Mouse (Mus musculus) intestine, embryonic 16.5 days (tissue): Measurements from ENCODE around the gene Rangap1. TPM values are rescaled to one million over a fixed set of nuclear protein-coding genes. Genes with fewer than 3 reads are reported as not detected.
"Not testable (repeated sequence)": the region's sequence is repeated elsewhere in the genome, so short reads cannot be mapped to it uniquely, and the experiment has no call there.

ENCODE experiments used
- ATAC-seq: fragments of 200-750 bp; cut with Nextera tagmentation; 2 replicates; pipeline ENCODE4 v1.8.0; 2017; ENCODE audit warnings: moderate TSS enrichment, moderate library complexity
- H3K27ac ChIP-seq: fragments of 300-500 bp; sonication (generic); 2 replicates; pipeline ENCODE4 v1.5.1; 2014; ENCODE audit warnings: mild to moderate bottlenecking, low read length
- H3K27me3 ChIP-seq: fragments of 300-500 bp; sonication (generic); replicated peaks from 2 replicates; pipeline ENCODE4 v1.6.1; 2014; ENCODE audit warnings: low read length, control low read depth, mixed read lengths; ENCODE audit not compliant: control insufficient read depth, insufficient read depth
- H3K36me3 ChIP-seq: fragments of 300-500 bp; sonication (generic); 2 replicates; pipeline ENCODE4 v1.6.1; 2014; ENCODE audit warnings: low read length, control low read depth; ENCODE audit not compliant: control insufficient read depth, insufficient read depth
- H3K4me1 ChIP-seq: fragments of 300-500 bp; sonication (generic); 2 replicates; pipeline ENCODE4 v1.6.1; 2014; ENCODE audit warnings: low read length, control low read depth, mixed read lengths; ENCODE audit not compliant: control insufficient read depth, insufficient read depth
- H3K4me2 ChIP-seq: fragments of 300-500 bp; sonication (generic); 2 replicates; pipeline ENCODE4 v1.6.1; 2014; ENCODE audit warnings: low read depth, low read length, control low read depth
- H3K4me3 ChIP-seq: fragments of 300-500 bp; sonication (generic); 2 replicates; pipeline ENCODE4 v1.5.1; 2014; ENCODE audit warnings: mild to moderate bottlenecking, low read length
- H3K9ac ChIP-seq: fragments of 300-500 bp; sonication (generic); 2 replicates; pipeline ENCODE4 v1.6.1; 2014; ENCODE audit warnings: low read depth, low read length
- H3K9me3 ChIP-seq: fragments of 300-500 bp; sonication (generic); 2 replicates; pipeline ENCODE4 v1.6.1; 2016; ENCODE audit warnings: low read length, control low read depth; ENCODE audit not compliant: control insufficient read depth
- WGBS: fragments of 180-500 bp; shearing (Covaris S2); extraction: QIAGEN DNeasy Blood & Tissue Kit; methylation state at CpG from one replicate; pipeline ENCODE4 v1.1.7; 2014; 5-methylcytosine and 5-hydroxymethylcytosine counted together
- polyA plus RNA-seq: library from polyadenylated mRNA; unstranded; fragments of >200 nt; fragmentation: Nextera tagmentation; extraction: Ambion mirVana; gene quantifications from 2 replicates; pipeline ENCODE4 v1.2.1, GENCODE M21; 2015

Gene Rangap1
- polyA plus RNA-seq, 1 experiment from 2014 or later, result 90.4 TPM

DNA sequence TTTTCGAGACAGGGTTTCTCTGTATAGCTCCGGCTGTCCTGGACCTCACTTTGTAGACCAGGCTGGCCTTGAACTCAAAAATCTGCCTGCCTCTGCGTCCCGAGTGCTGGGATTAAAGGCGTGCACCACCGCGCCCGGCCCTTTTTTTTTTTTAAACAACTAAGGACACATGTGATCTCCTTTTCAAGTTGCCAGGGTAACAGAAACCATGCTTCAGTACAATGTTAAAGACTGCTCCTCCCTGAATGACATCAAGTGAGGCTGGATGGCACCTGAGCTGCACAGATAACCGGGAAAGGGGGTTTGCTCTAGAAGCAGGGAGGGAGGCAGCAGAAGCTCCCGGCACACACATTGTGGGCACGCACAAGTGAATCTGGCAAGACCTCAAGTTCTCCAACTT, 36.3 kb downstream of the Rangap1 start:
- ATAC-seq, result no peak
- H3K4me2 ChIP-seq, result no peak overlapping the region
- H3K4me1 ChIP-seq, result no peaks in the 10 kb centered on the region
- no peaks in the 10 kb centered on the region for H3K27me3 ChIP-seq
- H3K4me3 ChIP-seq, result no peak overlapping the region
- H3K9me3 ChIP-seq, result no peaks in the 10 kb centered on the region
- no peak overlapping the region for H3K9ac ChIP-seq
- no peak overlapping the region for H3K27ac ChIP-seq
- WGBS, result 90% methylated on average over 11 of the region's 11 CpGs
- H3K36me3 ChIP-seq, result peaks cover 41% of the 10 kb centered on the region

- ATAC-seq, result no peak
- Histone ChIP-seq H3K9ac (no peak overlapping the region), H3K4me3 (no peak overlapping the region), H3K9me3 (no peaks in the 10 kb centered on the region), H3K4me2 (no peak overlapping the region), H3K27ac (no peak overlapping the region), H3K27me3 (no peaks in the 10 kb centered on the region), H3K4me1 (no peaks in the 10 kb centered on the region), H3K36me3 (peaks cover 18% of the 10 kb centered on the region)
- WGBS, result 59% methylated on average over 3 of the region's 3 CpGs
Measured at GRCm38 (mm10) chr15:81703094-81703489, 42.2 kb downstream of the Rangap1 start.

DNA sequence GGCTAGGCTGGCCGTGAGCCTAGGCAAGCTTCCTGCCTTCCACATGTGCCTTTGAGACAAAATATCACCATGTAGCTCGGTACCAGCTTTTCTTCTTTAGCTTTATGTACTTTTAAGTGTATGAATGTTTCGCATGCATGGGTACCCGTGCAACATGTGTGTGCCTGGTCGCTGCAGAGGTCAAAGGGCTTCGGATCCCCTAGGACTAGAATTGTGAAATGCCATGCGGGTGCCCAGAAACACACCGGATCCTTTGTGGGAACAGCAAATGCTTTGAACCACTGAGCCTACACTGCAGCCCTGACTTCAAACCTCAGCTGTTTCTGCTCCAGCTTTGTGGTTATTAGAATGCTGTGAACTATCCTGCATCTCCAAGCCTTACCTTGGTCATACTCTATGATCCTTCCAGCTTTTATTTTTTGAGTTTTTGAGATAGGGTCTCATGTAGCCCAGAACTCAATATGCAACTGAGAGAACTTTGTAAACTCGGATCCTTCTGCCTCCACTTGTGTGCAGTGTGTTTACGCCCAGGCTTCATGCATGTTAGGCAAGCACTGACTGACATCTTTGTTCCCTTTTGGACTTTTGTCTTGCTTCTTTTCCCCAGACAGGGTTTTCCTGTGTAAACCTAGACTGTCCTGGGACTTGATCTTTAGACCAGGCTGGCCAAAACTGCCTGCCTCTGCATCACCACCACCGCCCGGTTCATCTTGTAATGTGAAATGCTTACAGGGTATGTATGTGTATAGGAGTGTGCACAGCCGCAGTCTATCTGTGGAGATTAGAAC, 42.8 kb downstream of the Rangap1 start:
- Histone ChIP-seq H3K36me3 (peaks cover 18% of the 10 kb centered on the region), H3K27me3 (no peaks in the 10 kb centered on the region), H3K4me3 (no peak overlapping the region), H3K9me3 (no peaks in the 10 kb centered on the region), H3K9ac (no peak overlapping the region), H3K4me1 (no peaks in the 10 kb centered on the region), H3K27ac (no peak overlapping the region), H3K4me2 (no peak overlapping the region)
- no peak for ATAC-seq
- WGBS, result 89% methylated on average over 13 of the region's 13 CpGs

DNA sequence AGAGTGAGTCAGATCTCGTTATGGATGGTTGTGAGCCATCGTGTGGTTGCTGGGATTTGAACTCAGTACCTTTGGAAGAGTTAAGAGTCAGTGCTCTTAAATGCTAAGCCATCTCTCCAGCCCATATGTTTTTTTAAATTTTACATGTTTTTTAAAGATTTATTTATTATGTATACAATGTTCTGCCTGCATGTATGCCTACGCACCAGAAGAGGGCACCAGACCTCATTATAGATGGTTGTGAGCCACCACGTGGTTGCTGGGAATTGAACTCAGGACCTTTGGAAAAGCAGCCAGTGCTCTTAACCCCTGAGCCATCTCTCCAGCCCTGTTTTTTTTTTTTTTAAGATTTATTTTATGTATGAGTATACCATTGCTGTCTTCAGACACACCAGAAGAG, 44.0 kb downstream of the Rangap1 start:
- H3K36me3 ChIP-seq, result peaks cover 17% of the 10 kb centered on the region
- H3K4me3 ChIP-seq, H3K4me2 ChIP-seq, H3K9me3 ChIP-seq, H3K4me1 ChIP-seq, ATAC-seq, H3K27me3 ChIP-seq, H3K9ac ChIP-seq, H3K27ac ChIP-seq: not testable (repeated sequence)
- 75% methylated on average over 4 of the region's 4 CpGs for whole genome bisulfite sequencing

DNA sequence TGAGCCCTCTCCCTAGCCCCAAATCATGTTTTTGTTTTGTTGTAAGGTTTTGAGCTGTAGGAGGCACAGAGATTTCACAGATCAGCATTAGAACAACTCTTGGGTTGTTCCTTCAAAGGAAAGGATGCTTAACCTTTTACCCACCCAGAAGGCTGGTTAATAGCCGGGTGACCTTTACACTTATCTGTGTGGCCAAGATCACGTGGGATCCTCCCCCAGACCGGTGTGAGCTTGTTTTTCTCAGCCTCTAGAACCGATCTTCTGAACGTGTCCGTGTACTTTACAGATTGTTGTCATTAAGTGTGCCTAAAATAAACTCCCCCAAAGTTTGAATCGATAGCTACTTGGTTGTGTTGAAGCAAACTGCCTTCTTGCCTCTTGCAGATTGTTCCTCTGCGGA, 44.7 kb downstream of the Rangap1 start:
- Histone ChIP-seq H3K9me3 (no peaks in the 10 kb centered on the region), H3K4me3 (no peak overlapping the region), H3K4me2 (no peak overlapping the region), H3K4me1 (no peaks in the 10 kb centered on the region), H3K27me3 (no peaks in the 10 kb centered on the region), H3K27ac (no peak overlapping the region), H3K36me3 (peaks cover 11% of the 10 kb centered on the region; the same call in 1 of the 2 replicates), H3K9ac (no peak overlapping the region)
- ATAC-seq, result no peak
- 53% methylated on average over 8 of the region's 8 CpGs for whole genome bisulfite sequencing

DNA sequence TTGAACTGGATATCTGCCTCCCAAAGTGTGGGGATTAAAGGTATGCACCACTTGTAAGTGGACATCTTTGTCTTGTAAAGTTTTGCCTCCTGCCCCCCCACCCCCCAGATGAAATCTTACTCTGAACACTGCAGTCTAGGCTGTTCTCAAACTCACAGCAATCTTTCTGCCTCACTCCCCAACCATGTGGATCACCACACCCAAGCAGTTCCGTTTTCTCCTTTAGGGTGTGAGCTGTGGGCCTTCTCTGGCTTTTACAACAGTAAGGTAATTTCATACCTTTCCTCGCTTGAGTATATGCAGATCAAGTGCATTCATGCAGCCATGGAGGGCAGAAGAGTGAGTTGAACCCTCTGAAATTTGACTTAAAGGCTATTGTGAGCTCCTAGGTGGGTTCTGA, 45.2 kb downstream of the Rangap1 start:
- Histone ChIP-seq H3K9ac (no peak overlapping the region), H3K27ac (no peak overlapping the region), H3K4me3 (no peak overlapping the region), H3K9me3 (no peaks in the 10 kb centered on the region), H3K27me3 (no peaks in the 10 kb centered on the region), H3K36me3 (peaks cover 7% of the 10 kb centered on the region; the same call in 1 of the 2 replicates), H3K4me2 (no peak overlapping the region), H3K4me1 (no peaks in the 10 kb centered on the region)
- 56% methylated on average over 2 of the region's 2 CpGs for WGBS
- no peak for ATAC-seq

DNA sequence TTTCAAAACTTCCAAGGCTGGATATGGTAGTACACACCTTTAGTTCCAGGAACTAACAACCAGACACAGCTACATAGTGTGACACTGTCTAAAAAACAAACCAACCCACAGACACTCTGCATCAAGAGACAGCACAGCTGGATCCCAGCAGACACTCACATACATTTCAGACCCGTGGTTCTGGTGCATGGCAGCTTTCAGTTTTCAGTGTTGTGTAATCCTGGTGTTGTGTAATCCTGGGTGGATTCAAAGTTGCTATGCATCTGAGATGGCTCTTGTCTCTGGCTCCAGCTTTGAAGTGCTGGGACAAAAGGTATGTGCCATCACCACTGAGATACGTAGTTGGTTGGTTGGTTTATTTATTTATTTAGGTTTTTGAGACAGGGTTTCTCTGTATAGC, 46.8 kb downstream of the Rangap1 start:
- Histone ChIP-seq H3K9me3 (no peaks in the 10 kb centered on the region), H3K36me3 (no peaks in the 10 kb centered on the region), H3K9ac (no peak overlapping the region), H3K27me3 (peaks cover 10% of the 10 kb centered on the region), H3K27ac (no peak overlapping the region), H3K4me2 (no peak overlapping the region), H3K4me3 (no peak overlapping the region), H3K4me1 (peaks cover 5% of the 10 kb centered on the region)
- WGBS, result 68% methylated on average over 2 of the region's 2 CpGs
- ATAC-seq, result no peak

DNA sequence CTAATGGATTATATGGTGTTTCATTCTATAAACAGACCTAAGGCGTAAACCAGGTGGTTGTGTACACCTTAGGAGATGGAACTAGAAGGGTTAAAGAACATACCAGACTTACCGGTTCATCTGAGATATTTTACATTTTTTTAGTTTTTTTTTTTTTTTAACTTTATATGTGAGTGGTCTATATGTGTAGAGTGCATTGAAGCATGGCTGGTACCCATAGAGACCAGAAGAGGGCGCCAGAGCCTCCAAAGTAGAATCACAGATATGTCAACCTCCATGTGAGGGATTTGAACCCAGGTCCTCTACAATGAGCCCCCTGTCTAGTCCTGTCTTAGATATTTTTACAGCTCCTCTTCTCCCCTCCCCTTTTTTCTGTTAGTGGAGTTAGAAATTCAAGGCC, 47.5 kb downstream of the Rangap1 start:
- no peak for ATAC-seq
- peaks cover 17% of the 10 kb centered on the region for H3K27me3 ChIP-seq
- no peak overlapping the region for H3K4me3 ChIP-seq
- H3K4me1 ChIP-seq, result peaks cover 8% of the 10 kb centered on the region
- 42% methylated on average over 3 of the region's 3 CpGs for WGBS
- H3K27ac ChIP-seq, result no peak overlapping the region
- H3K4me2 ChIP-seq, result no peak overlapping the region
- H3K9me3 ChIP-seq, result no peaks in the 10 kb centered on the region
- H3K9ac ChIP-seq, result no peak overlapping the region
- no peaks in the 10 kb centered on the region for H3K36me3 ChIP-seq

GRCm38 (mm10) chr15:81697175-81697574, 48.2 kb downstream of the Rangap1 start, which contains the start of gene Chadl:
Gene Chadl (minus strand): TSS chr15:81697287.
- peaks cover 24% of the 10 kb centered on the region for H3K27me3 ChIP-seq
- WGBS, result 65% methylated on average over 7 of the region's 7 CpGs
- H3K4me3 ChIP-seq, result no peak within 1 kb of the TSS
- H3K4me1 ChIP-seq, result peaks cover 8% of the 10 kb centered on the region
- no peak for ATAC-seq
- H3K9ac ChIP-seq, result no peak within 1 kb of the TSS
- no peaks in the 10 kb centered on the region for H3K36me3 ChIP-seq
- H3K27ac ChIP-seq, result no peak within 1 kb of the TSS
- H3K9me3 ChIP-seq, result no peaks in the 10 kb centered on the region
- no peak within 1 kb of the TSS for H3K4me2 ChIP-seq

DNA sequence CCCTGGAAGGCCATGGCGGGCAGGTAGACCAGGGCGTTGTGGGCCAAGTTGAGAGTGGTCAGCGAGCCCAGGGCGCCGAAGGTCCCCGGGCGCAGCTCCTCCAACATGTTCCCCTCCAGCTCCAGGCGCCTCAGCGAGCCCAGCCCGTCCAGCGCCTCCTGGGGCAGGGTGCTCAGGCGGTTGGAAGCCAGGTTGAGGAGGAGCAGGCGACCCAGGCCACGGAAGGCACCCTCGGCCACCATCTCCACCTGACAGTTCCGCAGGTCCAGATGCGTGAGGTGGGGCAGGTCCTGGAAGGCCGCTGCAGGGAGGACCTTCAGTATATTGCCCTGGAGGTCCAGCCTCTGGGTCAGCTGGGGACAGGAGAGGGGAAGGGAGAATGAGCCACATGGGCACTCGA, 50.4 kb downstream of the Rangap1 start:
- 28% methylated on average over 19 of the region's 19 CpGs for WGBS
- H3K4me3 ChIP-seq, result peak overlapping the region; percentile 60
- H3K36me3 ChIP-seq, result no peaks in the 10 kb centered on the region
- no peak overlapping the region for H3K27ac ChIP-seq
- H3K4me2 ChIP-seq, result peak overlapping the region; percentile 99
- peak overlapping the region; percentile 75 for H3K9ac ChIP-seq
- no peaks in the 10 kb centered on the region for H3K9me3 ChIP-seq
- H3K4me1 ChIP-seq, result peaks cover 8% of the 10 kb centered on the region
- ATAC-seq, result no peak
- peaks cover 24% of the 10 kb centered on the region for H3K27me3 ChIP-seq
